Mouse (Mus musculus) Muller cell, postnatal 12 days (primary cell): ENCODE data around the gene Masp1.

Experiments used
- DNase-seq: peaks from one replicate; pipeline ENCODE4 v3.0.0-alpha.2; 2015; ENCODE audit errors: inconsistent ontology term

Gene Masp1

GRCm38 (mm10) chr16:23463671-23464347 lies 56.8 kb downstream of the Masp1 start:
- DNase-seq: no peak

- DNase-seq: peak; percentile 28
Measured at GRCm38 (mm10) chr16:23458906-23459588, 61.6 kb downstream of the Masp1 start.

GRCm38 (mm10) chr16:23457338-23457737 lies 63.3 kb downstream of the Masp1 start:
- DNase-seq: no peak

GRCm38 (mm10) chr16:23456534-23456933 lies 64.1 kb downstream of the Masp1 start:
- DNase-seq: peak; percentile 72

GRCm38 (mm10) chr16:23454376-23454775 lies 66.2 kb downstream of the Masp1 start:
- peak; percentile 62 for DNase-seq

- peak; percentile 47 for DNase-seq
Measured at GRCm38 (mm10) chr16:23452476-23452875, 68.1 kb downstream of the Masp1 start.

GRCm38 (mm10) chr16:23450816-23451215 lies 69.8 kb downstream of the Masp1 start:
- no peak for DNase-seq

- DNase-seq: peak; percentile 65
Measured at GRCm38 (mm10) chr16:23449946-23450345, 70.7 kb downstream of the Masp1 start.

GRCm38 (mm10) chr16:23444231-23444630 lies 76.4 kb downstream of the Masp1 start:
- DNase-seq: no peak

GRCm38 (mm10) chr16:23437404-23438166 lies 83.0 kb downstream of the Masp1 start:
- DNase-seq: no peak

GRCm38 (mm10) chr16:23429991-23430390 lies 90.6 kb downstream of the Masp1 start:
- DNase-seq: no peak

- no peak for DNase-seq
Measured at GRCm38 (mm10) chr16:23428647-23429319, 91.8 kb downstream of the Masp1 start, which contains the start of gene Rtp1. Gene Rtp1 (plus strand): TSS chr16:23429133.

GRCm38 (mm10) chr16:23427701-23428100 lies 92.9 kb downstream of the Masp1 start:
- DNase-seq: no peak

- peak; percentile 82 for DNase-seq
Measured at GRCm38 (mm10) chr16:23423825-23424224, 96.8 kb downstream of the Masp1 start.

GRCm38 (mm10) chr16:23419565-23420085 lies 101.0 kb downstream of the Masp1 start:
- DNase-seq: no peak

- no peak for DNase-seq
Measured at GRCm38 (mm10) chr16:23417456-23418240, 103.0 kb downstream of the Masp1 start.

GRCm38 (mm10) chr16:23416657-23417293 lies 103.8 kb downstream of the Masp1 start:
- no peak for DNase-seq

GRCm38 (mm10) chr16:23416261-23416656 lies 104.4 kb downstream of the Masp1 start:
- DNase-seq: no peak

GRCm38 (mm10) chr16:23412930-23413329 lies 107.7 kb downstream of the Masp1 start:
- DNase-seq: no peak

- peak; percentile 88 for DNase-seq
Measured at GRCm38 (mm10) chr16:23403008-23403755, 117.4 kb downstream of the Masp1 start.
